Mouse (Mus musculus): Measurements from ENCODE around the gene Ppp1r16b. TPM values are rescaled to one million over a fixed set of nuclear protein-coding genes. Genes with fewer than 3 reads are reported as not detected.

Ppp1r16b gene
- polyA plus RNA-seq, 1 experiment from 2014 or later = 6.0 TPM

DNA sequence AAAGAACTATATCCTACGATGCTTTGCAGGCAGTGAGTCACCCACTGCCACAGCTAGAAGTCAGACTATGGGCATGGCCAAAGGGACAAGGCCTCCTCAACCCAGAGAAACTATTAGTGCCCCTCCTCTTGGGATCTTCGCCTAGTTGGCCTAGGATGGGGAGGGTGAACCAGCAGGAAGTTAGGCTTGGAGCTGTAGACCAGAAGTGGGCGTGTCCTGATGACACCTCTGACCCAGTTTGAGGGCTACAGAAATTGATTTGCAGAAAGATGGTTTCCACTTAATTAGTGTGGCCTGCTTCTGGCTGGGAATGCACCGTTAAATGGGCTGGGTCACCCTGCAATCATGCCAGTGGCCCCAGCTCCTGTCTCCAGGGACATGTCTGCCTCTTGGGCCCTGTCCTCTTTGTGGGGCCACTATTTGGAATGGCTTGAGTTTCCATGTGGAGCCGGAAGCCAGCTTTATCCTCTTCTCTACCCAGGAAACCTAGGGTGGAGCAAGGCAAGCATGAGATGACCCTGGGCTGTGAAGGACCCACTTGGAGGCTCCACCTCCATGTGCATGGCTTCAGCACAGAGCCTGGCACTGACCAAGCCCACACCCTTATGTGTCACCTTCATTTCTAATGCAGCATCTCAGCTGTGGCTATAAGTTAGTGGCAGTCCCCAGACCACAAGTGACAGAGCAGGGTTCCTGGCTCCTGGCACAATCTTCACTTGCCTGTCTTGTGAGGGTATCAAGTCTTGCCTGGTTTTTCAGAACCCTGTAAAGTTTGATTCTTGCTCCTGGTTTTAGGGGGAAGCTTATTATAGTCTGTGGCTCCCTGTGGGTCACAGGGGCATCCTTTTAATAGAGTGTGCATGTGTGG, 52.6 kb downstream of the Ppp1r16b start:
- ATAC-seq (ENCODE audit: insufficient number of reproducible peaks, insufficient read depth, low FRiP score, low read depth) = no peak
- H3K27me3 ChIP-seq (ENCODE audit: control insufficient read depth, insufficient read depth, low read length) = no peaks in the 10 kb centered on the region
- no peaks in the 10 kb centered on the region for H3K4me1 ChIP-seq (ENCODE audit: control insufficient read depth, insufficient read depth, low read length)
- H3K4me3 ChIP-seq (ENCODE audit: low read depth, low read length) = no peak overlapping the region
- no peaks in the 10 kb centered on the region for H3K9me3 ChIP-seq (ENCODE audit: control insufficient read depth, low read depth, low read length)
- no peak overlapping the region for H3K4me2 ChIP-seq (replicated peaks; ENCODE audit: low read depth, low read length)
- no peak overlapping the region for H3K27ac ChIP-seq (ENCODE audit: low read length)
- H3K36me3 ChIP-seq (ENCODE audit: control insufficient read depth, insufficient read depth, low read length) = no peaks in the 10 kb centered on the region
- 80% methylated on average over 5 of the region's 5 CpGs for WGBS
- no peak overlapping the region for H3K9ac ChIP-seq (replicated peaks; ENCODE audit: low read depth, low read length)

DNA sequence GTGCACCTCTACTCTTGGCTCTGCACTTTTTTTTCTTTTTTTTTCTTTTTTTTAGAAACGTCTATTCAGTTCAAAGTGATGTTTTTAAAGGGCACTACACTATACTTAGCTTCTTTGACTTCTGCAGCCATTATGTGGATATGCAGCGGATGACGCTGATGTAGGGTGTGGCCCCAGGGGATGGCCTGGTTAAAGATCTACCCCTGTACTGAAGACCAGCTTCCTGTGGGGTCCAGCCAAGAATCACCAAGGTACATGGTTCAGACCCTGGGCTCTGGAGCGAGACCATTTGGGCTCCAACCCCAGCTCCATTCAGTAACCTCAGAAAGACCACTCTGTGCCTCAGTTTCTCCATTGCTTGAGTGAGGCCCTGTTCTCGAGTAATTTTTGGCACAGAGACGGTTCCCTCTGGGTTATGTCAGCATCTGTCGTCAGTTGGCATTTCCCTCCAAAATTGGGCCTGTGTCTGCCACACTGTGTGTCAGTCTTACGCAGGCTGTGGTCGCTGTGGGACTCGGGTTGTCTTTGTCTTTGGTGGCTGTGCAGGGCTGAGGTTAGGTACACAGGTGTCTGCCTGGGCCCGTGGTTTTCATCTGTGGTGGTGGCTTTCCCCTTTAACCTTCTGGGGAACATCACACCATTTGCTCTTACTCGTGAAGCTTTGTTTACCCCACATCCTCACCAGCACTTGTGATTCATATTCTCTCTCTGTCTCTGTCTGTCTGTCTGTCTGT, 53.8 kb downstream of the Ppp1r16b start:
- ATAC-seq (ENCODE audit: insufficient number of reproducible peaks, insufficient read depth, low FRiP score, low read depth) = no peak
- no peaks in the 10 kb centered on the region for H3K27me3 ChIP-seq (ENCODE audit: control insufficient read depth, insufficient read depth, low read length)
- no peak overlapping the region for H3K27ac ChIP-seq (ENCODE audit: low read length)
- no peak overlapping the region for H3K9ac ChIP-seq (replicated peaks; ENCODE audit: low read depth, low read length)
- no peak overlapping the region for H3K4me3 ChIP-seq (ENCODE audit: low read depth, low read length)
- no peaks in the 10 kb centered on the region for H3K4me1 ChIP-seq (ENCODE audit: control insufficient read depth, insufficient read depth, low read length)
- no peaks in the 10 kb centered on the region for H3K36me3 ChIP-seq (ENCODE audit: control insufficient read depth, insufficient read depth, low read length)
- no peaks in the 10 kb centered on the region for H3K9me3 ChIP-seq (ENCODE audit: control insufficient read depth, low read depth, low read length)
- WGBS = 78% methylated on average over 12 of the region's 12 CpGs
- H3K4me2 ChIP-seq (replicated peaks; ENCODE audit: low read depth, low read length) = no peak overlapping the region

DNA sequence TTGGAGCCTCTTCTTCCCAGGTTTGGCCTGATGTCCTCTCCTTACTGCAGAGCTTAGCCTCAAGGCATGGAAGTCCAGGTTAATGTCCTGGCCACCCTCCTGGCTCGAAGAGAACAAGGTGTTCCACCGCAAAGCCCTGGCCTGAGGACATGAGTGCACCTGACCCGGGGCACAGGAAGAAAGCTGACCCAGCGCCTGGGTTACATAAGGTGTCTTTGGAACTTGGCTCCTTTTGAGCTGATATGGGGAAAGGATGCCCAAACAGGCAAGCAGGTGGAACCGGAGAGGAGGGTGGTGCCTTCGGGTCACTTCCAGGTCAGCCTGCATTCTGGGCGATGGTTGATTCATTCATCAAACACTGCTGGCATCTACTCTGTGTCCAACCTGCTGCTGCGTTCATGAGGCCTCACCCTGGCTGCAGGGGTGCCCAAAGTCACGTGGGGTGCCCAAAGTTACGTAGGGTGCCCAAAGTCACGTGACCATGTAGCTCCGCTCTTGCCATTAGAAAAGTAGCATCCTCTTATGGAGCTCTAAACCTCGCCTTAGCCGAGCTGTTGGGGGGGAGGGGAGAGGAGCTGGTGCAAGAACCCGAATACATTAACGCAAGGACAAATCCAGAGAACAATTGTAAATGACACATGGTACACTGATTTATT, 55.6 kb downstream of the Ppp1r16b start:
- Histone ChIP-seq H3K9me3 (ENCODE audit: control insufficient read depth, low read depth, low read length) (no peaks in the 10 kb centered on the region), H3K4me1 (ENCODE audit: control insufficient read depth, insufficient read depth, low read length) (no peaks in the 10 kb centered on the region), H3K4me2 (replicated peaks; ENCODE audit: low read depth, low read length) (no peak overlapping the region), H3K4me3 (ENCODE audit: low read depth, low read length) (no peak overlapping the region), H3K27ac (ENCODE audit: low read length) (no peak overlapping the region), H3K27me3 (ENCODE audit: control insufficient read depth, insufficient read depth, low read length) (no peaks in the 10 kb centered on the region), H3K9ac (replicated peaks; ENCODE audit: low read depth, low read length) (no peak overlapping the region), H3K36me3 (ENCODE audit: control insufficient read depth, insufficient read depth, low read length) (no peaks in the 10 kb centered on the region)
- ATAC-seq (ENCODE audit: insufficient number of reproducible peaks, insufficient read depth, low FRiP score, low read depth) = no peak
- WGBS = 61% methylated on average over 16 of the region's 16 CpGs

DNA sequence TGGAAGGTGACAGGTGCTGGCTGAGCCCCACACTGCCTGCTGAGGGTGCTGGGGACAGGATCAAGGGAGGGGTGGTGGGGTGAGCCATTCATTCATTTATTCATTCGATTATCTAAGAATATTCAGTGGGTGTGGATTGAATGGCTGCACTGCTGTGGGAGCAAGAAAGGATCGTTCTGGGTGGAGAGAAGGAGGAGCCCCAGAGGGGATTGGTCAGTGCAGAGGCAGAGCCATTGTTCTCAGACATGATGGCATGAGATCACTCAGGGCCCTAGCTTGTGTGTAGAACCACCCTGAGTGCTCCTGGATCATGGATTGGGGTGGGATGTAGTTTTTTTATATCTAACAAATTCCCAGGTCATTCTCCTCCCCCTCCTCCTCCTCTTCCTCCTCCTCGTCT, 56.3 kb downstream of the Ppp1r16b start:
- Histone ChIP-seq H3K36me3 (ENCODE audit: control insufficient read depth, insufficient read depth, low read length) (no peaks in the 10 kb centered on the region), H3K27me3 (ENCODE audit: control insufficient read depth, insufficient read depth, low read length) (no peaks in the 10 kb centered on the region), H3K27ac (ENCODE audit: low read length) (no peak overlapping the region), H3K4me2 (replicated peaks; ENCODE audit: low read depth, low read length) (no peak overlapping the region), H3K9ac (replicated peaks; ENCODE audit: low read depth, low read length) (no peak overlapping the region), H3K4me3 (ENCODE audit: low read depth, low read length) (no peak overlapping the region), H3K9me3 (ENCODE audit: control insufficient read depth, low read depth, low read length) (no peaks in the 10 kb centered on the region), H3K4me1 (ENCODE audit: control insufficient read depth, insufficient read depth, low read length) (no peaks in the 10 kb centered on the region)
- 43% methylated on average over 3 of the region's 3 CpGs for WGBS
- no peak for ATAC-seq (ENCODE audit: insufficient number of reproducible peaks, insufficient read depth, low FRiP score, low read depth)

DNA sequence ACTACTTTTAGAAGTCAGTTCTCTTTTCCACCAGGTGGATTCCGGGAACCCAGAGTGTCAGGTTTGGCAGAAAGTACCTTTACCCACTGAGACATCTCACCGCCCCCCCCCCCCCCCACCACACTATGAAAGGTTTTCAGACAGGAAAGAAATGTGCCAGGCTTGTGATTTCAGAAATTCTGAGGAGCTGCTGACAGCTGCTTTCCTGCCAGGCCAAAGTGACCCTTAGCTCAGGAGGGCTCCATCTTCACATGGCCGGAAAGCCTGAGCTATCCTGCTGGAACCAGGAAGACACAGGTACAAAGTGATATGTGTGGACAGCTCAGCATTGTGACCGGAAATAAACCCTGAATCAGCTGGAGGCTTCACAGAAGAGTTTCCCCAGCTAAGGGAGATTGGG, 56.9 kb downstream of the Ppp1r16b start:
- Histone ChIP-seq H3K27me3 (ENCODE audit: control insufficient read depth, insufficient read depth, low read length) (no peaks in the 10 kb centered on the region), H3K9ac (replicated peaks; ENCODE audit: low read depth, low read length) (no peak overlapping the region), H3K4me3 (ENCODE audit: low read depth, low read length) (no peak overlapping the region), H3K36me3 (ENCODE audit: control insufficient read depth, insufficient read depth, low read length) (no peaks in the 10 kb centered on the region), H3K4me2 (replicated peaks; ENCODE audit: low read depth, low read length) (no peak overlapping the region), H3K27ac (ENCODE audit: low read length) (no peak overlapping the region), H3K4me1 (ENCODE audit: control insufficient read depth, insufficient read depth, low read length) (no peaks in the 10 kb centered on the region), H3K9me3 (ENCODE audit: control insufficient read depth, low read depth, low read length) (no peaks in the 10 kb centered on the region)
- 67% methylated on average over 4 of the region's 4 CpGs for WGBS
- ATAC-seq (ENCODE audit: insufficient number of reproducible peaks, insufficient read depth, low FRiP score, low read depth) = no peak

DNA sequence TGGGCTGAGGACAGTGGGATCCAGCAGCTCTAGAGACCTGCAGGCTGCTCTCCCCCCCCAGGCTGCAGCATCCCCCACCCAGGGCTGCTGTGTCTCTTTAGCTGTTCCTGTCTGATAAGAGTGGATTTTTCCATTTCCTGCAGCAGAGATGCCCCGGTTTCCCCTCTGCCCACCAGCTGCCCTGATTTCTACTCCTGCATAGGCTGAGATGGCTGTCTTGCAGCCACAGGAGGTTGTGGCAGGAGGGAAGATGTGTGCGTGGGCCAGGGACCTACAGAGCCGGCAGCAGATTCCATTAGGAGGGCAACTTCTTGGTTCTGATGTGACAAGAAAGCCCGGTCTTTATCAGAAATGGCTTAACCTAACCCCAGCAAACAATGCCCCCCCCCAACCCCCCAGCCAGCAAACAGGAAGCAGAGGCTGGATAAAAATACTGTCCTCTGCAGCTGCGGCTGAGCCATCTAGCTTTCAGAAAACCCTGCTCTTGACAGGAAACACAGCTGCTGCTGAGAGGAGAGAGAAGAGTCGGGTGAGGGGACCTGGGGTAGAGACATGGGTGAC, 57.9 kb downstream of the Ppp1r16b start:
- ATAC-seq (ENCODE audit: insufficient number of reproducible peaks, insufficient read depth, low FRiP score, low read depth) = no peak; the same call in 1 of the 2 replicates
- no peak overlapping the region for H3K9ac ChIP-seq (replicated peaks; ENCODE audit: low read depth, low read length)
- H3K27ac ChIP-seq (ENCODE audit: low read length) = no peak overlapping the region
- H3K4me1 ChIP-seq (ENCODE audit: control insufficient read depth, insufficient read depth, low read length) = no peaks in the 10 kb centered on the region
- no peak overlapping the region for H3K4me3 ChIP-seq (ENCODE audit: low read depth, low read length)
- H3K36me3 ChIP-seq (ENCODE audit: control insufficient read depth, insufficient read depth, low read length) = no peaks in the 10 kb centered on the region
- no peak overlapping the region for H3K4me2 ChIP-seq (replicated peaks; ENCODE audit: low read depth, low read length)
- no peaks in the 10 kb centered on the region for H3K27me3 ChIP-seq (ENCODE audit: control insufficient read depth, insufficient read depth, low read length)
- 29% methylated on average over 6 of the region's 6 CpGs for WGBS
- H3K9me3 ChIP-seq (ENCODE audit: control insufficient read depth, low read depth, low read length) = no peaks in the 10 kb centered on the region

DNA sequence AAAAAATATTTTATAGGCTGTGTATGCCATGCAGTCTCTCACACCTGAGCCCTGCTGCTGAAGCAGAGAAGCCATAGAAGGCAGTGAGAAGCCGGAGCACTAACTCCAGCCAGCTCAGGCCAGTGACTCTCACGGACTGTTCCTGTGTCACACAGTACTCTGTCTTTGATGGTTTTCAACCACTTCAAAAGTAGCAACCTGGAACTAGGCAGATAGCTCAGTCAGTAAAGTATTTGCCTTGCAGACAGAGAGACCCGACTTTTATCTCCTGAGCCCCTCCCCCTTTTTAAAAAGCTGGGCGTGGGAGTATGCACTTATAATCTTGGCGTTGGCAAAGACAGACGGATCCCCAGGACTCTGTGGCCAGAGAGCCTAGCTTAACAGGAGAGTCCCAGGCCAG, 58.6 kb downstream of the Ppp1r16b start:
- no peak overlapping the region for H3K27ac ChIP-seq (ENCODE audit: low read length)
- no peaks in the 10 kb centered on the region for H3K36me3 ChIP-seq (ENCODE audit: control insufficient read depth, insufficient read depth, low read length)
- H3K4me3 ChIP-seq (ENCODE audit: low read depth, low read length) = no peak overlapping the region
- H3K9ac ChIP-seq (replicated peaks; ENCODE audit: low read depth, low read length) = no peak overlapping the region
- no peak overlapping the region for H3K4me2 ChIP-seq (replicated peaks; ENCODE audit: low read depth, low read length)
- H3K4me1 ChIP-seq (ENCODE audit: control insufficient read depth, insufficient read depth, low read length) = no peaks in the 10 kb centered on the region
- H3K27me3 ChIP-seq (ENCODE audit: control insufficient read depth, insufficient read depth, low read length) = no peaks in the 10 kb centered on the region
- 24% methylated on average over 6 of the region's 6 CpGs for WGBS
- no peaks in the 10 kb centered on the region for H3K9me3 ChIP-seq (ENCODE audit: control insufficient read depth, low read depth, low read length)
- ATAC-seq (ENCODE audit: insufficient number of reproducible peaks, insufficient read depth, low FRiP score, low read depth) = no peak

DNA sequence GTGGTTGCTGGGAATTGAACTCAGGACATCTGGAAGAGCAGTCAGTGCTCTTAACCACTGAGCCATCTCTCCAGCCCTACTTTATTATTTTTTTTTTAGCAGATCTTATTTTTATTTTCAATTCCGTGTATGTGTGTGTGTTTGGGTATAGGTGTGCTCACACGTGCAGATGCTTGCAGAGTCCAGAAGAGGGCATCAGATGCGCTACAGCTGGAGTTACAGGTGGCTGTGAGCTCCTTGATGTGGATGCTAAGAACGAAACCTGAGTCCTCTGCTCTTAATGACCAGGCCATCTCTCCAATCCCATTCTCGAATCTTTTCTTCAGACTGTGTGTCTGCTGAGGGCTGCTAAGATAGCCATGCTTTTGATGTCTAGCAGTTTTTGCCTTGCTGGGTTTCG, 61.1 kb downstream of the Ppp1r16b start:
- no peak for ATAC-seq (ENCODE audit: insufficient number of reproducible peaks, insufficient read depth, low FRiP score, low read depth)
- 57% methylated on average over 6 of the region's 6 CpGs for WGBS
- Histone ChIP-seq H3K27me3 (ENCODE audit: control insufficient read depth, insufficient read depth, low read length) (no peaks in the 10 kb centered on the region), H3K4me3 (ENCODE audit: low read depth, low read length) (no peak overlapping the region), H3K9me3 (ENCODE audit: control insufficient read depth, low read depth, low read length) (no peaks in the 10 kb centered on the region), H3K4me1 (ENCODE audit: control insufficient read depth, insufficient read depth, low read length) (no peaks in the 10 kb centered on the region), H3K9ac (replicated peaks; ENCODE audit: low read depth, low read length) (no peak overlapping the region), H3K36me3 (ENCODE audit: control insufficient read depth, insufficient read depth, low read length) (no peaks in the 10 kb centered on the region), H3K27ac (ENCODE audit: low read length) (no peak overlapping the region), H3K4me2 (replicated peaks; ENCODE audit: low read depth, low read length) (no peak overlapping the region)

All from stomach, embryonic 14.5 days (tissue).